ENCODE assay signal across 16 mouse cellular contexts in the genomic region with DNA sequence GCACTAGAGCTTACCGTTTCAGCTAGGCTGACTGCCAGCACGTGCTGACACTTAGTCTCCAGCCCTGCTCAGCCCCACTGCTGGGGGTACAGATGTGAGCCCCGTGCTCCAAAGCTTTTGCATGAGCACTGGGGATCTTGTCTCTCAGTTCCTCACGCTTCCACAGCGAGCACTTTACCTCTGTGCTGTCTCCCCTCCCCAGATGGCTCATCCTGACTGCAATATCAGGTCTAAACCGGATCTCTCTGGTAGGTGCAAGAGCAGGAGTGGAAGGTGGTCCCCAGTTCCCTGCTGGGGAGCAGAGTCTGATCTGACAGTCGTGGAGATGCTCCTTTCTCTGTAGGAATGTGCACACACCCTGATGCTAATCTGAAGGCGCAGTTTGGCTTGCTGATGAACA. TPM values are rescaled to one million over a fixed set of nuclear protein-coding genes. Genes with fewer than 3 reads are reported as not detected.
A peak's percentile ranks its signal among the peaks of the same experiment; 100 is the strongest.
DNase-seq lines count a peak whose midpoint lies in the region; ATAC-seq and TF ChIP-seq lines count a peak whose summit lies in the region.
"Had no signal": no experiment of that assay in that cellular context is flagged by ENCODE, and none has a peak within 500 bp of the region (broad histone marks: within the 10 kb centered on the region; RNA-seq: fewer than 3 reads in every experiment).

No protein-coding gene starts in this region.

- in situ Hi-C loops in ES-E14 (cut with MboI; ENCODE audit: low sequenced_read_pairs in 2 of 2, unreplicated experiment in 2 of 2), result loop anchor here in 1 of 2 experiments (25.0 kb wide), 1 partner anchor 581 kb away; no protein-coding TSS in a partner anchor

- H3K27ac ChIP-seq in hindbrain, embryonic 12.5 days, result peak overlapping the region; percentile 30; the same call in 1 of the 2 replicates
- H3K27ac ChIP-seq in hindbrain, embryonic 11.5 days (ENCODE audit: low read depth, low read length), result no peak overlapping the region
- no peak overlapping the region for H3K27ac ChIP-seq in ES-E14 (ENCODE audit: insufficient read depth, low read depth, low read length, poor library complexity, severe bottlenecking)
- H3K27ac ChIP-seq in midbrain, embryonic 16.5 days (ENCODE audit: low read length), result no peak overlapping the region
- H3K27ac ChIP-seq: embryonic facial prominence, embryonic 13.5 days; liver, embryonic 14.5 days had no signal

- H3K9me3 ChIP-seq in hindbrain, embryonic 12.5 days (replicated peaks), result no peaks in the 10 kb centered on the region
- H3K9me3 ChIP-seq in hindbrain, embryonic 11.5 days (ENCODE audit: control insufficient read depth, low read length), result no peaks in the 10 kb centered on the region
- H3K9me3 ChIP-seq in ES-E14 (ENCODE audit: control insufficient read depth, insufficient read depth, low read depth, low read length), result no peaks in the 10 kb centered on the region
- H3K9me3 ChIP-seq in midbrain, embryonic 16.5 days (replicated peaks; ENCODE audit: control insufficient read depth, low read length, poor library complexity, severe bottlenecking), result no peaks in the 10 kb centered on the region

- no peaks in the 10 kb centered on the region for H3K27me3 ChIP-seq in hindbrain, embryonic 12.5 days
- H3K27me3 ChIP-seq in hindbrain, embryonic 11.5 days (ENCODE audit: control insufficient read depth, insufficient read depth, low read length), result no peaks in the 10 kb centered on the region
- no peaks in the 10 kb centered on the region for H3K27me3 ChIP-seq in midbrain, embryonic 16.5 days (ENCODE audit: control insufficient read depth, insufficient read depth, low read depth, low read length)
- H3K27me3 ChIP-seq: embryonic facial prominence, embryonic 13.5 days had no signal

- no peak for TF ChIP-seq CTCF in brain, embryonic 14.5 days (IDR thresholded peaks at IDR 0.05; ENCODE audit: borderline replicate concordance, extremely low read depth, insufficient read depth, insufficient read length)

- no peaks in the 10 kb centered on the region for H3K4me1 ChIP-seq in hindbrain, embryonic 12.5 days
- H3K4me1 ChIP-seq in hindbrain, embryonic 11.5 days (replicated peaks; ENCODE audit: control insufficient read depth, insufficient read depth, low read length), result no peaks in the 10 kb centered on the region
- no peaks in the 10 kb centered on the region for H3K4me1 ChIP-seq in ES-E14 (ENCODE audit: control insufficient read depth in 2 of 2, insufficient read depth in 2 of 2, low read length in 2 of 2, poor library complexity in 1 of 2)
- peaks cover 9% of the 10 kb centered on the region; the same call in 1 of the 2 replicates for H3K4me1 ChIP-seq in midbrain, embryonic 16.5 days (ENCODE audit: control insufficient read depth, insufficient read depth, low read length)

- H3K36me3 ChIP-seq in hindbrain, embryonic 12.5 days, result no peaks in the 10 kb centered on the region
- H3K36me3 ChIP-seq in hindbrain, embryonic 11.5 days (ENCODE audit: control insufficient read depth, insufficient read depth, low read length), result no peaks in the 10 kb centered on the region
- no peaks in the 10 kb centered on the region for H3K36me3 ChIP-seq in ES-E14 (ENCODE audit: control insufficient read depth, insufficient read depth, low read length, poor library complexity, severe bottlenecking)
- H3K36me3 ChIP-seq in midbrain, embryonic 16.5 days (ENCODE audit: control insufficient read depth, insufficient read depth, low read length), result no peaks in the 10 kb centered on the region
- H3K36me3 ChIP-seq: embryonic facial prominence, embryonic 13.5 days had no signal

- no peak for TF ChIP-seq POLR2A in brain, embryonic 14.5 days (IDR thresholded peaks at IDR 0.05; ENCODE audit: borderline replicate concordance, extremely low read depth, insufficient read depth, insufficient read length, poor library complexity, severe bottlenecking)

- no peak for DNase-seq in hindbrain, embryonic 11.5 days (ENCODE audit: low spot score)
- DNase-seq in ES-E14 (ENCODE audit: low read depth, low spot score), result peak; percentile 56
- peak; percentile 61 for DNase-seq in brain, embryonic 14.5 days (ENCODE audit: low read depth)
- DNase-seq in yolk sac, embryonic 10.5 days (ENCODE audit: low spot score), result no peak
- DNase-seq: adrenal gland, postnatal 25 days; heart, postnatal 10 days; kidney, adult 18-20 months; layer of hippocampus, postnatal 36 days; lung, postnatal 14 days had no signal

- 44% methylated on average over 8 of the region's 8 CpGs for WGBS in hindbrain, embryonic 12.5 days
- 53% methylated on average over 8 of the region's 8 CpGs for WGBS in hindbrain, embryonic 11.5 days
- 35% methylated on average over 8 of the region's 8 CpGs for WGBS in midbrain, embryonic 16.5 days

- peak; percentile 21; the same call in 1 of the 2 replicates for ATAC-seq in hindbrain, embryonic 12.5 days (ENCODE audit: low FRiP score)
- ATAC-seq in hindbrain, embryonic 11.5 days (ENCODE audit: low FRiP score), result no peak; the same call in 1 of the 2 replicates
- ATAC-seq in midbrain, embryonic 16.5 days, result peak; percentile 50; the same call in 1 of the 2 replicates
- ATAC-seq in erythroid progenitor cell, adult 5-6 weeks (replicated peaks; ENCODE audit: low FRiP score, poor library complexity, severe bottlenecking), result no peak

- H3K4me3 ChIP-seq in hindbrain, embryonic 12.5 days, result no peak overlapping the region
- H3K4me3 ChIP-seq in hindbrain, embryonic 11.5 days (ENCODE audit: low read depth, low read length), result no peak overlapping the region
- no peak overlapping the region for H3K4me3 ChIP-seq in ES-E14 (ENCODE audit: insufficient read depth in 1 of 2, low read depth in 1 of 2, low read length in 2 of 2, poor library complexity in 1 of 2, severe bottlenecking in 1 of 2)
- H3K4me3 ChIP-seq in midbrain, embryonic 16.5 days (ENCODE audit: low read depth, low read length), result no peak overlapping the region
- H3K4me3 ChIP-seq: embryonic facial prominence, embryonic 13.5 days had no signal

- H3K9ac ChIP-seq in hindbrain, embryonic 12.5 days, result no peak overlapping the region
- no peak overlapping the region for H3K9ac ChIP-seq in hindbrain, embryonic 11.5 days (ENCODE audit: low read depth, low read length)
- no peak overlapping the region for H3K9ac ChIP-seq in ES-E14 (ENCODE audit: insufficient read depth, low read depth, low read length, poor library complexity, severe bottlenecking)
- 0 out of 2 replicates have a peak overlapping the region, but pooled peaks have one; percentile 27 for H3K9ac ChIP-seq in midbrain, embryonic 16.5 days (ENCODE audit: low read depth, low read length)
- H3K9ac ChIP-seq: embryonic facial prominence, embryonic 13.5 days; liver, embryonic 14.5 days had no signal

- H3K4me2 ChIP-seq in hindbrain, embryonic 12.5 days (replicated peaks), result no peak overlapping the region
- no peak overlapping the region for H3K4me2 ChIP-seq in hindbrain, embryonic 11.5 days (replicated peaks; ENCODE audit: low read depth, low read length)
- peak overlapping the region; percentile 14 for H3K4me2 ChIP-seq in midbrain, embryonic 16.5 days (ENCODE audit: low read length)
- H3K4me2 ChIP-seq: embryonic facial prominence, embryonic 13.5 days had no signal

TF ChIP-seq in ES-E14, 5 proteins besides CTCF, POLR2A, EP300 and RAD21:
- no peak for TF ChIP-seq ZC3H11A (IDR thresholded peaks at IDR 0.05; ENCODE audit: borderline replicate concordance, low read depth, low read length)
- no peak for TF ChIP-seq CHD2 (IDR thresholded peaks at IDR 0.05; ENCODE audit: low read depth, low read length)
- TF ChIP-seq MAFK (IDR thresholded peaks at IDR 0.05; ENCODE audit: insufficient read depth, low read depth, low read length), result no peak
- no peak for TF ChIP-seq ZNF384 (IDR thresholded peaks at IDR 0.05; ENCODE audit: low read depth, low read length)

RNA-seq across cellular contexts. Expression of gene Eif5a2, which starts 37.8 kb away (rescaled TPM):
- polyA plus RNA-seq in hindbrain, embryonic 12.5 days (2016; fragmentation: Nextera tagmentation; extraction: Ambion mirVana), result 16.0 and 18.6 TPM in 2 replicates
- polyA plus RNA-seq in hindbrain, embryonic 11.5 days (2014; fragmentation: Nextera tagmentation; extraction: Ambion mirVana), result 18.2 and 23.2 TPM in 2 replicates
- 10.5 and 11.4 TPM in 2 replicates for total RNA-seq in ES-E14 (2012; rRNA removed)
- polyA plus RNA-seq in brain, embryonic 14.5 days (2012; rRNA removed), result 7.0 and 9.0 TPM in 2 replicates
- polyA plus RNA-seq in midbrain, embryonic 16.5 days (2015; fragmentation: Nextera tagmentation; extraction: Ambion mirVana), result 9.5 and 9.9 TPM in 2 replicates
- total RNA-seq in erythroid progenitor cell, adult 5-6 weeks (2015; ENCODE audit: low replicate concordance), result 10.8 and 14.7 TPM in 2 replicates
- 10.1 and 16.0 TPM in 2 replicates for total RNA-seq in erythroid progenitor cell, adult 5-6 weeks (2017; ENCODE audit: low replicate concordance)

RNA-seq across cellular contexts. Expression of gene Slc2a2, which starts 45.5 kb away (rescaled TPM):
- polyA plus RNA-seq in hindbrain, embryonic 12.5 days (2016; fragmentation: Nextera tagmentation; extraction: Ambion mirVana), result 0.31 TPM in 1 of 2 replicates, not detected in the other
- polyA plus RNA-seq in hindbrain, embryonic 11.5 days (2014; fragmentation: Nextera tagmentation; extraction: Ambion mirVana), result 0.25 TPM in 1 of 2 replicates, not detected in the other
- total RNA-seq in ES-E14 (2012; rRNA removed), result not detected in 2 replicates
- 0.01 and 0.15 TPM in 2 replicates for polyA plus RNA-seq in brain, embryonic 14.5 days (2012; rRNA removed)
- polyA plus RNA-seq in midbrain, embryonic 16.5 days (2015; fragmentation: Nextera tagmentation; extraction: Ambion mirVana), result 0.11 TPM in 1 of 2 replicates, not detected in the other
- total RNA-seq in erythroid progenitor cell, adult 5-6 weeks (2015; ENCODE audit: low replicate concordance), result not detected in 2 replicates
- not detected in 2 replicates for total RNA-seq in erythroid progenitor cell, adult 5-6 weeks (2017; ENCODE audit: low replicate concordance)
- total RNA-seq: adrenal gland, postnatal 25 days; layer of hippocampus, postnatal 36 days; neutrophil, adult 5-6 weeks had no signal
- polyA plus RNA-seq: limb, embryonic 11.5 days had no signal

Comparison
In these comparisons a context has a peak if more than half of its experiments do, and no peak if none do; other contexts are left out.
1. ATAC-seq: peak in hindbrain, embryonic 12.5 days (single experiment) and midbrain, embryonic 16.5 days (single experiment); none in hindbrain, embryonic 11.5 days (single experiment) and erythroid progenitor cell, adult 5-6 weeks (single experiment).
2. DNase-seq: peak in ES-E14 (single experiment) and brain, embryonic 14.5 days (single experiment); none in hindbrain, embryonic 11.5 days (single experiment) and yolk sac, embryonic 10.5 days (single experiment).